In genomic region chr12:34212162-34212561, GRCm38 (mm10) we compare ENCODE assay signal across 25 mouse cellular contexts.
"Had no signal": no experiment of that assay in that cellular context is flagged by ENCODE, and none has a peak within 500 bp of the region (broad histone marks: within the 10 kb centered on the region; RNA-seq: fewer than 3 reads in every experiment).

No protein-coding gene starts in this region.

- H3K27me3 ChIP-seq: heart, embryonic 12.5 days; hindbrain, embryonic 13.5 days; hindbrain, embryonic 15.5 days; limb, embryonic 13.5 days; limb, embryonic 15.5 days; liver, embryonic 12.5 days had no signal

- H3K9me3 ChIP-seq: heart, embryonic 10.5 days; heart, embryonic 12.5 days; hindbrain, embryonic 13.5 days; hindbrain, embryonic 15.5 days; kidney, embryonic 15.5 days; limb, embryonic 13.5 days; limb, embryonic 15.5 days; liver, embryonic 12.5 days had no signal

- H3K4me2 ChIP-seq: heart, embryonic 12.5 days; hindbrain, embryonic 13.5 days; hindbrain, embryonic 15.5 days; kidney, embryonic 15.5 days; limb, embryonic 13.5 days; limb, embryonic 15.5 days; liver, embryonic 12.5 days had no signal

- H3K9ac ChIP-seq: heart, embryonic 12.5 days; hindbrain, embryonic 13.5 days; hindbrain, embryonic 15.5 days; kidney, embryonic 15.5 days; limb, embryonic 13.5 days; limb, embryonic 15.5 days; liver, embryonic 12.5 days had no signal

- H3K4me1 ChIP-seq: heart, embryonic 10.5 days; heart, embryonic 12.5 days; hindbrain, embryonic 15.5 days; liver, embryonic 12.5 days had no signal

- H3K27ac ChIP-seq: gastrocnemius, adult 2 months; heart, embryonic 10.5 days; hindbrain, embryonic 13.5 days; hindbrain, embryonic 15.5 days; hindbrain, postnatal 0 days; kidney, embryonic 15.5 days; kidney, postnatal 0 days; limb, embryonic 13.5 days; limb, embryonic 15.5 days; liver, embryonic 12.5 days had no signal

- DNase-seq: gastrocnemius, adult 2 months; gastrocnemius, postnatal 10 days; gastrocnemius, postnatal 25 days; heart, adult 18-20 months; heart, postnatal 10 days; heart, postnatal 4 days; kidney, adult 11 months; kidney, adult 2 months; kidney, adult 9 months; kidney, postnatal 14 days; kidney, postnatal 36 days; layer of hippocampus, adult 9-11 months; layer of hippocampus, postnatal 36 days; left cerebral cortex, postnatal 4 days had no signal

- ATAC-seq: hindbrain, postnatal 0 days; intestine, embryonic 16.5 days; liver, embryonic 12.5 days had no signal

- H3K4me3 ChIP-seq: gastrocnemius, adult 2 months; heart, embryonic 10.5 days; heart, embryonic 12.5 days; hindbrain, embryonic 13.5 days; hindbrain, embryonic 15.5 days; kidney, embryonic 15.5 days; limb, embryonic 13.5 days; limb, embryonic 15.5 days; liver, embryonic 12.5 days had no signal

- H3K36me3 ChIP-seq: heart, embryonic 10.5 days; heart, embryonic 12.5 days; hindbrain, embryonic 13.5 days; hindbrain, embryonic 15.5 days; kidney, embryonic 15.5 days; limb, embryonic 13.5 days; limb, embryonic 15.5 days; liver, embryonic 12.5 days had no signal
